Mouse (Mus musculus): ENCODE measurements around the gene Camta2.

Camta2 gene

DNA sequence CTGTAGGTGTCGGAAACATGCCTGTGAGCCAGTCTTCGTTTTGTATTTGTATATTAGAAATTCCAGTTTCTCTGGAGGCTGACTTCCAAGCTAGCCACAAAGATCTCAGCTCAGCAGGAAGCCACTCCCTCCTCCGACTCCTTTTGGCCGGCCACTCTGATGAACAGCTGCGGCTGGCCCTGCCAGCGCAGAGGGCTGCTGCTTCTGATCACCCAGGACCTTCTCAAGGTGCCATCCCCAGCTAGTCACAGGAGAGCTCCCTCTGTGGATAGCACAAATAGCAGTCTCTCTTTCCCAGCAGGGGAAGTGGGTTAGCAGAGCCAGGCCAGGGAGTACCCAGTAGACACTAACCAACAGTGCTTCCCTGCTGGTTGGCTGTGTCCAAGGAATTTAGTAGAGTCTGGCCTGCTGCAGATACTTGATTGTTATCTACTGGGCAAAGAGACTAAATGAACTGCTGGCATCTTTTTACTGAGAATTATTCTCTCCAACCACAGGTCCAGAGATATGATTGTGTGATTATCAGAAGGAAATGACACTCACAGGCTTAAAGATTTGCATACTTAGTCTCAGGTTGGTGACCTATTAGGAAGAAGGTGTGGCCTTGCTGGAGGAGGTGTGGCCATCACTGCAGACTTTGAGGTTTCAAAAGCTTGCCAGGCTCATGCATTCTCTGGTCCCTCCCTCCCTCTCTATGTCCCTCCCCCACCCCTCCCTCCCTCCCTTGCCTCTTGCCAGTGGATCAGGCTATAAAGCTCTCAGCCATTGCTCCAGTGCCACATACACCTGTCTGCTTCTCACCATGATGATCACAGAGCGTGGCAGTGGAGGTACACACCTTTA, 65.7 kb downstream of the Camta2 start:
- DNase-seq (ENCODE audit: low read depth, low spot score), result peak; percentile 69

Data from A20 (cell line).